ENCODE assay signal across 7 mouse cellular contexts in genomic region chr8:71668220-71668975, GRCm38 (mm10). TPM values are rescaled to one million over a fixed set of nuclear protein-coding genes. Genes with fewer than 3 reads are reported as not detected.
A peak's percentile ranks its signal among the peaks of the same experiment; 100 is the strongest.
DNase-seq lines count a peak whose midpoint lies in the region; ATAC-seq lines count a peak whose summit lies in the region.

No protein-coding gene starts in this region.

- no peaks in the 10 kb centered on the region for H3K9me3 ChIP-seq in heart, embryonic 14.5 days (ENCODE audit: control insufficient read depth, low read length)
- no peaks in the 10 kb centered on the region for H3K9me3 ChIP-seq in limb, embryonic 12.5 days

- peak overlapping the region; percentile 19 for H3K4me3 ChIP-seq in brown adipose tissue, adult 24 weeks (ENCODE audit: insufficient read depth, low read depth, low read length)
- H3K4me3 ChIP-seq in heart, embryonic 14.5 days (ENCODE audit: control insufficient read depth in 1 of 2, insufficient read depth in 1 of 2, low read depth in 1 of 2, low read length in 2 of 2), result peak overlapping the region; percentile 13 to 27
- 0 out of 2 replicates have a peak overlapping the region, but pooled peaks have one; percentile 12 for H3K4me3 ChIP-seq in limb, embryonic 12.5 days (replicated peaks)

- peak overlapping the region; percentile 63 for H3K9ac ChIP-seq in heart, embryonic 14.5 days (ENCODE audit: low read length)
- no peak overlapping the region for H3K9ac ChIP-seq in limb, embryonic 12.5 days (replicated peaks)

- H3K36me3 ChIP-seq in heart, embryonic 14.5 days (ENCODE audit: control insufficient read depth, insufficient read depth, low read length), result no peaks in the 10 kb centered on the region
- no peaks in the 10 kb centered on the region for H3K36me3 ChIP-seq in limb, embryonic 12.5 days

- ATAC-seq in heart, embryonic 14.5 days (ENCODE audit: insufficient number of reproducible peaks, insufficient read depth, low FRiP score, low read depth), result peak; percentile 62
- ATAC-seq in limb, embryonic 12.5 days (ENCODE audit: insufficient number of reproducible peaks, insufficient read depth, low FRiP score, low TSS enrichment, low read depth), result no peak

- H3K27ac ChIP-seq in brown adipose tissue, adult 24 weeks (replicated peaks; ENCODE audit: low read depth, low read length), result 0 out of 2 replicates have a peak overlapping the region, but pooled peaks have one; percentile 29
- H3K27ac ChIP-seq in heart, embryonic 14.5 days (replicated peaks in 1 of 2; ENCODE audit: control insufficient read depth in 1 of 2, insufficient read depth in 1 of 2, low read depth in 2 of 2, low read length in 2 of 2), result peak overlapping the region; percentile 68 to 84
- H3K27ac ChIP-seq in limb, embryonic 12.5 days, result no peak overlapping the region

- peak overlapping the region; percentile 71 for H3K4me2 ChIP-seq in heart, embryonic 14.5 days (ENCODE audit: low read length)
- H3K4me2 ChIP-seq in limb, embryonic 12.5 days, result peak overlapping the region; percentile 40

- under 1% methylated on average over 21 of the region's 21 CpGs for WGBS in heart, embryonic 14.5 days
- WGBS in limb, embryonic 12.5 days, result 2% methylated on average over 21 of the region's 21 CpGs

- H3K27me3 ChIP-seq in heart, embryonic 14.5 days (ENCODE audit: control insufficient read depth, insufficient read depth, low read length), result no peaks in the 10 kb centered on the region
- peaks cover 90% of the 10 kb centered on the region for H3K27me3 ChIP-seq in limb, embryonic 12.5 days

- peak; percentile 29 to 52 for DNase-seq in right cerebral cortex, adult 2 months (ENCODE audit: low spot score in 2 of 2)
- DNase-seq in right cerebral cortex, postnatal 36 days (ENCODE audit: low spot score in 2 of 2), result no peak
- DNase-seq in naive thymus-derived CD4-positive, alpha-beta T cell, adult 2 months (ENCODE audit: low read depth), result peak; percentile 73
- no peak for DNase-seq in frontal cortex, postnatal 14 days (ENCODE audit: low spot score in 2 of 2)

- peaks cover 10% of the 10 kb centered on the region for H3K4me1 ChIP-seq in brown adipose tissue, adult 24 weeks (ENCODE audit: control insufficient read depth, insufficient read depth, insufficient read length, low read length)
- peaks cover 15 to 52% of the 10 kb centered on the region in 2 experiments for H3K4me1 ChIP-seq in heart, embryonic 14.5 days (ENCODE audit: control insufficient read depth in 2 of 2, insufficient read depth in 2 of 2, low read length in 2 of 2)
- H3K4me1 ChIP-seq in limb, embryonic 12.5 days (replicated peaks), result peaks cover 42% of the 10 kb centered on the region

RNA-seq across cellular contexts. Expression of gene Unc13a, which starts 3.2 kb away (rescaled TPM):
- 0.32 and 1.6 TPM in 2 replicates for polyA plus RNA-seq in brown adipose tissue, adult 24 weeks (2012; ENCODE audit: insufficient read depth, insufficient read length, missing spikeins)
- polyA plus RNA-seq in heart, embryonic 14.5 days (2014; fragmentation: Nextera tagmentation; extraction: Ambion mirVana), result 0.38 and 0.89 TPM in 2 replicates
- polyA plus RNA-seq in limb, embryonic 12.5 days (2016; fragmentation: Nextera tagmentation; extraction: Ambion mirVana), result 0.60 and 0.86 TPM in 2 replicates

RNA-seq across cellular contexts. Expression of gene Jak3, which starts 7.7 kb away (rescaled TPM):
- 13.9 and 14.6 TPM in 2 replicates for polyA plus RNA-seq in brown adipose tissue, adult 24 weeks (2012; ENCODE audit: insufficient read depth, insufficient read length, missing spikeins)
- 5.9 and 6.3 TPM in 2 replicates for polyA plus RNA-seq in heart, embryonic 14.5 days (2014; fragmentation: Nextera tagmentation; extraction: Ambion mirVana)
- polyA plus RNA-seq in limb, embryonic 12.5 days (2016; fragmentation: Nextera tagmentation; extraction: Ambion mirVana), result 3.8 and 4.4 TPM in 2 replicates

RNA-seq across cellular contexts. Expression of gene Insl3, which starts 20.6 kb away (rescaled TPM):
- polyA plus RNA-seq in brown adipose tissue, adult 24 weeks (2012; ENCODE audit: insufficient read depth, insufficient read length, missing spikeins), result 2.5 and 5.9 TPM in 2 replicates
- polyA plus RNA-seq in heart, embryonic 14.5 days (2014; fragmentation: Nextera tagmentation; extraction: Ambion mirVana), result 2.4 and 2.7 TPM in 2 replicates
- polyA plus RNA-seq in limb, embryonic 12.5 days (2016; fragmentation: Nextera tagmentation; extraction: Ambion mirVana), result 0.54 and 0.64 TPM in 2 replicates

RNA-seq across cellular contexts. Expression of gene B3gnt3, which starts 33.2 kb away (rescaled TPM):
- polyA plus RNA-seq in brown adipose tissue, adult 24 weeks (2012; ENCODE audit: insufficient read depth, insufficient read length, missing spikeins), result 1.5 and 2.8 TPM in 2 replicates
- 3.0 and 3.1 TPM in 2 replicates for polyA plus RNA-seq in heart, embryonic 14.5 days (2014; fragmentation: Nextera tagmentation; extraction: Ambion mirVana)
- 0.70 and 1.1 TPM in 2 replicates for polyA plus RNA-seq in limb, embryonic 12.5 days (2016; fragmentation: Nextera tagmentation; extraction: Ambion mirVana)

RNA-seq across cellular contexts. Expression of gene Fcho1, which starts 57.1 kb away (rescaled TPM):
- polyA plus RNA-seq in brown adipose tissue, adult 24 weeks (2012; ENCODE audit: insufficient read depth, insufficient read length, missing spikeins), result not detected in 2 replicates
- polyA plus RNA-seq in heart, embryonic 14.5 days (2014; fragmentation: Nextera tagmentation; extraction: Ambion mirVana), result 0.61 and 1.4 TPM in 2 replicates
- polyA plus RNA-seq in limb, embryonic 12.5 days (2016; fragmentation: Nextera tagmentation; extraction: Ambion mirVana), result 5.5 and 6.0 TPM in 2 replicates

Comparison
In these comparisons a context has a peak if more than half of its experiments do, and no peak if none do; other contexts are left out.
1. DNase-seq: peak in right cerebral cortex, adult 2 months (2 of 2) and naive thymus-derived CD4-positive, alpha-beta T cell, adult 2 months (single experiment); none in right cerebral cortex, postnatal 36 days (0 of 2) and frontal cortex, postnatal 14 days (0 of 2).
2. Peak in every context shown above with its lines, with median percentiles within 50 percentile points of each other: H3K4me3 ChIP-seq.